Mouse (Mus musculus) intestine, embryonic 15.5 days (tissue): ENCODE measurements around the gene Mrps11. TPM values are rescaled to one million over a fixed set of nuclear protein-coding genes. Genes with fewer than 3 reads are reported as not detected.

ENCODE experiments used
- ATAC-seq: fragments of 200-750 bp; cut with Nextera tagmentation; 2 replicates; pipeline ENCODE4 v1.8.0; 2017; ENCODE audit warnings: moderate TSS enrichment, moderate library complexity
- H3K27ac ChIP-seq: fragments of 300-500 bp; sonication (generic); 2 replicates; pipeline ENCODE4 v1.5.1; 2015; ENCODE audit warnings: mild to moderate bottlenecking, inconsistent platforms
- H3K27me3 ChIP-seq: fragments of 300-500 bp; sonication (generic); replicated peaks from 2 replicates; pipeline ENCODE4 v1.6.1; 2015; ENCODE audit warnings: inconsistent platforms
- H3K36me3 ChIP-seq: fragments of 300-500 bp; sonication (generic); 2 replicates; pipeline ENCODE4 v1.6.1; 2015; ENCODE audit warnings: inconsistent platforms
- H3K4me1 ChIP-seq: fragments of 300-500 bp; sonication (generic); replicated peaks from 2 replicates; pipeline ENCODE4 v1.6.1; 2015; ENCODE audit warnings: inconsistent platforms
- H3K4me2 ChIP-seq: fragments of 300-500 bp; sonication (generic); replicated peaks from 2 replicates; pipeline ENCODE4 v1.6.1; 2015; ENCODE audit warnings: mild to moderate bottlenecking, inconsistent platforms
- H3K4me3 ChIP-seq: fragments of 300-500 bp; sonication (generic); replicated peaks from 2 replicates; pipeline ENCODE4 v1.5.1; 2015; ENCODE audit warnings: inconsistent platforms
- H3K9ac ChIP-seq: fragments of 300-500 bp; sonication (generic); 2 replicates; pipeline ENCODE4 v1.6.1; 2015; ENCODE audit warnings: inconsistent platforms
- H3K9me3 ChIP-seq: fragments of 300-500 bp; sonication (generic); 2 replicates; pipeline ENCODE4 v1.6.1; 2016; ENCODE audit warnings: inconsistent platforms
- WGBS: fragments of 180-500 bp; shearing (Covaris S2); methylation state at CpG from one replicate; pipeline ENCODE4 v1.1.7; 2015; 5-methylcytosine and 5-hydroxymethylcytosine counted together
- polyA plus RNA-seq: library from polyadenylated mRNA; unstranded; fragments of >200 nt; fragmentation: Nextera tagmentation; extraction: Ambion mirVana; gene quantifications from 2 replicates; pipeline ENCODE4 v1.2.1, GENCODE M21; 2015

The Mrps11 gene
- polyA plus RNA-seq, 1 experiment from 2014 or later, result 58.9 TPM

- Histone ChIP-seq H3K27me3 (no peaks in the 10 kb centered on the region), H3K9ac (no peak overlapping the region), H3K4me2 (no peak overlapping the region), H3K27ac (no peak overlapping the region), H3K36me3 (no peaks in the 10 kb centered on the region), H3K4me3 (no peak overlapping the region), H3K4me1 (no peaks in the 10 kb centered on the region), H3K9me3 (no peaks in the 10 kb centered on the region)
- ATAC-seq, result no peak; the same call in 1 of the 2 replicates
- 72% methylated on average over 9 of the region's 9 CpGs for WGBS
Measured at GRCm38 (mm10) chr7:78799730-78800496, 17.0 kb downstream of the Mrps11 start.

GRCm38 (mm10) chr7:78803841-78804240, 20.9 kb downstream of the Mrps11 start:
- Histone ChIP-seq H3K4me2 (no peak overlapping the region), H3K4me3 (no peak overlapping the region), H3K9ac (no peak overlapping the region), H3K36me3 (no peaks in the 10 kb centered on the region), H3K27me3 (no peaks in the 10 kb centered on the region), H3K4me1 (no peaks in the 10 kb centered on the region), H3K27ac (no peak overlapping the region), H3K9me3 (no peaks in the 10 kb centered on the region)
- 76% methylated on average over 3 of the region's 3 CpGs for WGBS
- peak; percentile 68; the same call in 1 of the 2 replicates for ATAC-seq

- H3K27me3 ChIP-seq, result no peaks in the 10 kb centered on the region
- H3K27ac ChIP-seq, result no peak overlapping the region
- no peaks in the 10 kb centered on the region for H3K4me1 ChIP-seq
- 51% methylated on average over 4 of the region's 4 CpGs for WGBS
- no peak for ATAC-seq
- H3K4me2 ChIP-seq, result no peak overlapping the region
- H3K36me3 ChIP-seq, result no peaks in the 10 kb centered on the region
- no peaks in the 10 kb centered on the region for H3K9me3 ChIP-seq
- no peak overlapping the region for H3K9ac ChIP-seq
- no peak overlapping the region for H3K4me3 ChIP-seq
Measured at GRCm38 (mm10) chr7:78807192-78807591, 24.3 kb downstream of the Mrps11 start.

DNA sequence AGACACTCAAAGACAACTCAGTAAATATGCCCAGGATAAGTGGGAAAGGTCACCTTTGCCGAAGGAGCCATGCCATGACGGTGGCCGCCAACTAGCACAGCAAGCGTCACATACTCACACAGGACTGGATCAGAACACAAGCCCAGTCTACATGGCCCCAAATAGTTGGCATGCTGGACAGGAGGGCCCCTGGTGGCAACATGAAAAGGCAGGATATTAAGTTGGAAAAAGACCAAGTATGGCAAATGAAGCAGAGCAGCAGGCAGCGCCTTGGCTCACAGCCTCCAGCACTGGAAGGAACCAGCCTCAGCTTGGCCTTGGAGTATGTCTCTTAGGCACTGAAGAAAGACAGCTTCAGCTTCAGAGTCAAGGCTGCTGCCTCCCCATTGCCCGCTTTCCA, 30.9 kb downstream of the Mrps11 start:
- Histone ChIP-seq H3K27me3 (no peaks in the 10 kb centered on the region), H3K9me3 (no peaks in the 10 kb centered on the region), H3K4me3 (no peak overlapping the region), H3K27ac (no peak overlapping the region), H3K4me2 (no peak overlapping the region), H3K4me1 (no peaks in the 10 kb centered on the region), H3K36me3 (no peaks in the 10 kb centered on the region), H3K9ac (no peak overlapping the region)
- 88% methylated on average over 6 of the region's 6 CpGs for WGBS
- no peak for ATAC-seq

- H3K9ac ChIP-seq, result no peak overlapping the region
- no peaks in the 10 kb centered on the region for H3K27me3 ChIP-seq
- no peak overlapping the region for H3K27ac ChIP-seq
- no peak overlapping the region for H3K4me2 ChIP-seq
- no peaks in the 10 kb centered on the region for H3K36me3 ChIP-seq
- no peaks in the 10 kb centered on the region for H3K9me3 ChIP-seq
- no peak for ATAC-seq
- H3K4me3 ChIP-seq, result no peak overlapping the region
- H3K4me1 ChIP-seq, result no peaks in the 10 kb centered on the region
Measured at GRCm38 (mm10) chr7:78814766-78815165, 31.8 kb downstream of the Mrps11 start.

GRCm38 (mm10) chr7:78818336-78818735, 35.4 kb downstream of the Mrps11 start:
- Histone ChIP-seq H3K9ac (no peak overlapping the region), H3K4me2 (no peak overlapping the region), H3K36me3 (no peaks in the 10 kb centered on the region), H3K27me3 (no peaks in the 10 kb centered on the region), H3K9me3 (no peaks in the 10 kb centered on the region), H3K4me3 (no peak overlapping the region), H3K4me1 (no peaks in the 10 kb centered on the region), H3K27ac (no peak overlapping the region)
- 79% methylated on average over 12 of the region's 12 CpGs for WGBS
- ATAC-seq, result no peak

- peak; percentile 50 for ATAC-seq
- 0 out of 2 replicates have a peak, but pooled peaks cover 7% of the 10 kb centered on the region for H3K4me1 ChIP-seq
- no peak overlapping the region for H3K4me3 ChIP-seq
- 36% methylated on average over 9 of the region's 9 CpGs for WGBS
- H3K9me3 ChIP-seq, result no peaks in the 10 kb centered on the region
- H3K9ac ChIP-seq, result no peak overlapping the region
- H3K4me2 ChIP-seq, result no peak overlapping the region
- H3K36me3 ChIP-seq, result peaks cover 12% of the 10 kb centered on the region; the same call in 1 of the 2 replicates
- H3K27me3 ChIP-seq, result no peaks in the 10 kb centered on the region
- H3K27ac ChIP-seq, result peak overlapping the region; percentile 51; the same call in 1 of the 2 replicates
Measured at GRCm38 (mm10) chr7:78826682-78827385, 43.9 kb downstream of the Mrps11 start.

- WGBS, result 59% methylated on average over 14 of the region's 14 CpGs
- Histone ChIP-seq H3K4me1 (0 out of 2 replicates have a peak, but pooled peaks cover 7% of the 10 kb centered on the region), H3K9ac (no peak overlapping the region), H3K4me3 (no peak overlapping the region), H3K4me2 (peak overlapping the region; percentile 24; the same call in 1 of the 2 replicates), H3K27ac (peak overlapping the region; percentile 60), H3K9me3 (no peaks in the 10 kb centered on the region), H3K36me3 (peaks cover 12% of the 10 kb centered on the region; the same call in 1 of the 2 replicates), H3K27me3 (no peaks in the 10 kb centered on the region)
- ATAC-seq, result peak; percentile 94
Measured at GRCm38 (mm10) chr7:78827749-78828362, 44.9 kb downstream of the Mrps11 start.

DNA sequence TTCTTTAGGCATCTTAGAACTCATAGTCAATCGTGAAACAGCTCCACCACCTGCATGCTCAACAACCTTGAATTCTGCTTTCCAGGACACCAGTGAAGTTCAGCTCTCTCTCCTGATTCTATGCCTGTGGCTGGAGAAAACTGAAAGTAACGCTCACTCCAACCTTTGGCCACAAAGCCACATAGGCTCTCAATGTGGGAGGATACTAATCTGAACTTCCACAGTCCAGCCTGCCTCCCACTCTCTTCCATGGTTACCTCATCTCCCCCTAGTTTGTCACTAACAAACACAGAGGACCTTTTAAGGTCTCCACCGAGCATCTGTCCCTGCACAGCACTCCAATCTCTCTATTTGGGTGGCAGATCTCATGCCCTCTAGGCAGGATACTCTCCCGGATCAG, 52.7 kb downstream of the Mrps11 start:
- H3K4me2 ChIP-seq, result no peak overlapping the region
- H3K4me3 ChIP-seq, result no peak overlapping the region
- 86% methylated on average over 4 of the region's 4 CpGs for WGBS
- peaks cover 7% of the 10 kb centered on the region; the same call in 1 of the 2 replicates for H3K36me3 ChIP-seq
- no peak overlapping the region for H3K27ac ChIP-seq
- H3K27me3 ChIP-seq, result no peaks in the 10 kb centered on the region
- no peaks in the 10 kb centered on the region for H3K9me3 ChIP-seq
- no peak overlapping the region for H3K9ac ChIP-seq
- no peak for ATAC-seq
- H3K4me1 ChIP-seq, result no peaks in the 10 kb centered on the region

GRCm38 (mm10) chr7:78837250-78837649, 54.3 kb downstream of the Mrps11 start:
- no peak for ATAC-seq
- 89% methylated on average over 4 of the region's 4 CpGs for WGBS

DNA sequence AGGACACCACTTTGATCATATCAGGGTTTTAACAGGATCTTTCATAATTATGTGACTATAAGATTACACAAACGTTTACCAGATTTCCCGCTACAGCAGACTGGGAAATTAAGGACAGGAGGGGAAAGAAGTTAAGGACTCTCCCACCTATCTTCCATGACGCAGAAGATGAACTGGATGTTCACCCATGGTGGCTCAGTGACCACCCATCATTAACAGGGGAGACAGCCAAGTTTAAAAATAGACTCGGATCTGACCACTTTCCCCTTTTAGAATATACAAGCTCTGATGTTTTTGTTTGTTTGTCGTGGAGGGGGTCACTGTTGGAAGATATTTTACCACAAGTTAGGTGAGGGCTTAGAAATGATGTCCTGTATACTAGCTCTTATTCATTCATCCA, 58.7 kb downstream of the Mrps11 start:
- no peak overlapping the region for H3K27ac ChIP-seq
- no peak for ATAC-seq
- H3K9ac ChIP-seq, result no peak overlapping the region
- H3K4me2 ChIP-seq, result no peak overlapping the region
- no peaks in the 10 kb centered on the region for H3K27me3 ChIP-seq
- H3K4me3 ChIP-seq, result no peak overlapping the region
- no peaks in the 10 kb centered on the region for H3K9me3 ChIP-seq
- peaks cover 24% of the 10 kb centered on the region for H3K36me3 ChIP-seq
- WGBS, result 80% methylated on average over 5 of the region's 5 CpGs
- H3K4me1 ChIP-seq, result 0 out of 2 replicates have a peak, but pooled peaks cover 5% of the 10 kb centered on the region

More at GRCm38 (mm10) chr7:78837250-78837649, 54.3 kb downstream of the Mrps11 start:
- no peak overlapping the region for H3K4me2 ChIP-seq
- no peaks in the 10 kb centered on the region for H3K27me3 ChIP-seq
- no peaks in the 10 kb centered on the region for H3K4me1 ChIP-seq
- no peak overlapping the region for H3K9ac ChIP-seq
- H3K9me3 ChIP-seq, result no peaks in the 10 kb centered on the region
- H3K4me3 ChIP-seq, result no peak overlapping the region
- peaks cover 9% of the 10 kb centered on the region for H3K36me3 ChIP-seq
- H3K27ac ChIP-seq, result no peak overlapping the region
